Mouse (Mus musculus): Measurements from ENCODE around the gene Zfp618. TPM values are rescaled to one million over a fixed set of nuclear protein-coding genes. Genes with fewer than 3 reads are reported as not detected.

The Zfp618 gene
- polyA plus RNA-seq, 1 experiment = 0.60 TPM

DNA sequence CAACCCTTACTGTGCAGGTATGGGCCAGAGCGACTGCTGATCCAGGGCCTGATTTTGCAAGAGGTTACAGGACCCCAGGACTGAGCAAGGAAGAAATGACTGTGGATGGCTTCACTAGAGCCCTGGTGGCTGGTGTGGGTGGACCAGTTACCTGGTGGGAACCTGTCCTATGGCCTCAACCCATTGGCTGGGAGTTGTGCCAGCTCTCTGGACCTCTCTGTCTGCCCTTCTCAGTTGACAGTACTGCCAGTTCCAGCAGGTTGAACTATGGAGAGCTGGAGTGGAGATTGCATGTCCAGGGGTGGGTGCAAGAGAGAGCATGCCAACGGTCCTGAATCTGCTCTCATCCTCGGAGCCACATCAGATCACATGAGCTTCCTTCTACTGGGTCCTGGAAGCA, 60.9 kb downstream of the Zfp618 start:
- H3K27me3 ChIP-seq (ENCODE audit: control insufficient read depth, insufficient read depth, low read length) = no peaks in the 10 kb centered on the region
- H3K4me3 ChIP-seq (ENCODE audit: low read depth, low read length) = no peak overlapping the region
- H3K27ac ChIP-seq (ENCODE audit: insufficient read depth, low read depth, low read length) = no peak overlapping the region
- 79% methylated on average over 3 of the region's 3 CpGs for WGBS
- TF ChIP-seq CTCF (IDR thresholded peaks at IDR 0.05; ENCODE audit: extremely low read depth, insufficient read length, insufficient replicate concordance, low read depth, low read length) = no peak
- H3K36me3 ChIP-seq (ENCODE audit: control insufficient read depth, insufficient read depth, low read length) = no peaks in the 10 kb centered on the region
- H3K4me1 ChIP-seq (ENCODE audit: control insufficient read depth, insufficient read depth, insufficient read length, low read length) = peaks cover 3% of the 10 kb centered on the region; the same call in 1 of the 2 replicates

DNA sequence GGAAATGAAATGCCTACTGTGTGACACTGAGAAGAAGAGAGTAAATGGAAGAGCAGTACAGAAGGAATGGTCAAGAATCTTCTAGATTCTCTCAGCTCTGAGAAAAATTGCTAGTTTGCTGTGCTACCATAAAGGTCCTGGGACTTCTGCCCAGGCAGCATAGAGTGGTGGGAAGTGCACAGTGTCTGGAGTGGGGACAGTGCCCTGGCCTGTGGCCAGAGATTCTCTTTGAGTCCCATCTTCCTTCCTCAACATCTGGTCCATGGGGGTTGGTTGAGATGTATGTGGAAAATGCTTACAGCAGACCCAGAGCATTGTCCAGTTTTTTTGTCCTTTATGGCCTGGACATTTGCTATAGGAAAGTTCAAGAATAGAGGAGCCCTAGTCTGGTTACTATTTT, 62.1 kb downstream of the Zfp618 start:
- peaks cover 3% of the 10 kb centered on the region; the same call in 1 of the 2 replicates for H3K4me1 ChIP-seq (ENCODE audit: control insufficient read depth, insufficient read depth, insufficient read length, low read length)
- no peak for TF ChIP-seq POLR2A (IDR thresholded peaks at IDR 0.05; ENCODE audit: low read depth, low read length)
- no peak for TF ChIP-seq CTCF (IDR thresholded peaks at IDR 0.05; ENCODE audit: extremely low read depth, insufficient read length, insufficient replicate concordance, low read depth, low read length)
- no peaks in the 10 kb centered on the region for H3K36me3 ChIP-seq (ENCODE audit: control insufficient read depth, insufficient read depth, low read length)
- H3K27ac ChIP-seq (ENCODE audit: insufficient read depth, low read depth, low read length) = no peak overlapping the region
- no peaks in the 10 kb centered on the region for H3K27me3 ChIP-seq (ENCODE audit: control insufficient read depth, insufficient read depth, low read length)
- H3K4me3 ChIP-seq (ENCODE audit: low read depth, low read length) = no peak overlapping the region

DNA sequence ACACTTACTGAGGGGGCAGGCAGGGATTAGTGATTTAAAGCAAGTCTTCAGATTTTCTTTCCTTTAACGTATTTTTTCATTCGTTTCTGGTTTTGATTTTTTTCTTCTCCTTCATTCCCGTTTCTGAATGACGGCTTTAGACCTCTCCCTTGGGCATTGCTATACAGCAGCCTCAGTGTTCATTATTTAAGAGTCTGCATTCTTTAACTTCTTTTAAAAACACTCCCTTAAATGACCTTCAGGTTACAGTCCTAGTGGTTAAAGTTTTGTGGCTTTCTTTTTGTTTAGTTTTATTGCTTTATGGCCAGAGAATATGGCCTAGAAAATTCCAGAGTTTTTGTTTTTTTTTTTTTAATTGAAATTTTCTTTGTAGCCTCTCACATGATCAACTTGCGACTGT, 64.8 kb downstream of the Zfp618 start:
- TF ChIP-seq POLR2A (IDR thresholded peaks at IDR 0.05; ENCODE audit: low read depth, low read length) = no peak
- TF ChIP-seq CTCF (IDR thresholded peaks at IDR 0.05; ENCODE audit: extremely low read depth, insufficient read length, insufficient replicate concordance, low read depth, low read length) = no peak
- no peaks in the 10 kb centered on the region for H3K36me3 ChIP-seq (ENCODE audit: control insufficient read depth, insufficient read depth, low read length)
- no peak overlapping the region for H3K4me3 ChIP-seq (ENCODE audit: low read depth, low read length)
- no peaks in the 10 kb centered on the region for H3K27me3 ChIP-seq (ENCODE audit: control insufficient read depth, insufficient read depth, low read length)
- peaks cover 9% of the 10 kb centered on the region; the same call in 1 of the 2 replicates for H3K4me1 ChIP-seq (ENCODE audit: control insufficient read depth, insufficient read depth, insufficient read length, low read length)
- WGBS = 33% methylated on average over 5 of the region's 5 CpGs
- no peak overlapping the region for H3K27ac ChIP-seq (ENCODE audit: insufficient read depth, low read depth, low read length)

DNA sequence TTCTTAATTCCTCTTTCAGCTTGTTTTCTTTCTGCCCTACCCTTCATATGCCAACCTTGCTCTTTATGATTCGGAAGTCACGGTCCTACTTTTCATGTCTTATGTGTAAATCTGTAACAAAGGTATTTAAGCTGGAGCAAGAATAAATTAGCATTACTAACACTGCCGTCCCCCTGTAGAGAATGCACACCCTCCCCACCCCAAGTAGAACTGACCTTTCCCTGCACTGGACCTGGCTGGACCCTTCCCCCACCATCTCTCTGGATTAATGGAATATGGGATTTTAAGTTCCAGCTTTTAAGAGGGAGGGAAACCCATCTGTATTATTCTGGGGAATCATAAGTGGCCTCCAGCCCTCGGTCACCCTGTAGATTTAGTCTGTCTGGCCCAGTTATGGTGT, 65.9 kb downstream of the Zfp618 start:
- TF ChIP-seq CTCF (IDR thresholded peaks at IDR 0.05; ENCODE audit: extremely low read depth, insufficient read length, insufficient replicate concordance, low read depth, low read length) = no peak
- TF ChIP-seq POLR2A (IDR thresholded peaks at IDR 0.05; ENCODE audit: low read depth, low read length) = no peak
- Histone ChIP-seq H3K4me3 (ENCODE audit: low read depth, low read length) (no peak overlapping the region), H3K27me3 (ENCODE audit: control insufficient read depth, insufficient read depth, low read length) (no peaks in the 10 kb centered on the region), H3K27ac (ENCODE audit: insufficient read depth, low read depth, low read length) (no peak overlapping the region), H3K36me3 (ENCODE audit: control insufficient read depth, insufficient read depth, low read length) (no peaks in the 10 kb centered on the region), H3K4me1 (ENCODE audit: control insufficient read depth, insufficient read depth, insufficient read length, low read length) (peaks cover 9% of the 10 kb centered on the region; the same call in 1 of the 2 replicates)
- WGBS = 91% methylated on average over 4 of the region's 4 CpGs

DNA sequence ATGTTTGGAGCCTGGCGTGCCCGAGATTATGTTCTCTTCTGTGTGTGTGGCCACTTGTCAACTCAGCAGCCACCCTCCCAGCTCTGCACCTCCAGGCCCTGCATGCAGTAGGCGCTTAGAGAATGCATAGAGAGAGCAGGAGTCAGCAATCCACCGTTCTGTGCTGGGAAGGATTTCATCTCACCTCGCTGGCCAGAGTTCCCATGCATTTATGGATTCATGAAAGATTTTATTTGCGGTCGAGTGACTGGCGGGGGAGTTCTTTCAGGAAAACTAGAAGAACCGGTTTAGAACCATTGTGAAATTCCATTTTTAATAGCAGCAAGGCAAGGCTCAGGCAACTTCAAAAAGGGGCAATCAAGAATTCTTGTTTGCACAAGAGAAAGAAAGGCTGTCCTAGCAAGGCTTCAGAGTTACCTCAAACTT, 67.2 kb downstream of the Zfp618 start:
- H3K27ac ChIP-seq (ENCODE audit: insufficient read depth, low read depth, low read length) = no peak overlapping the region; the same call in 1 of the 2 replicates
- TF ChIP-seq CTCF (IDR thresholded peaks at IDR 0.05; ENCODE audit: extremely low read depth, insufficient read length, insufficient replicate concordance, low read depth, low read length) = no peak
- 21% methylated on average over 9 of the region's 9 CpGs for WGBS

DNA sequence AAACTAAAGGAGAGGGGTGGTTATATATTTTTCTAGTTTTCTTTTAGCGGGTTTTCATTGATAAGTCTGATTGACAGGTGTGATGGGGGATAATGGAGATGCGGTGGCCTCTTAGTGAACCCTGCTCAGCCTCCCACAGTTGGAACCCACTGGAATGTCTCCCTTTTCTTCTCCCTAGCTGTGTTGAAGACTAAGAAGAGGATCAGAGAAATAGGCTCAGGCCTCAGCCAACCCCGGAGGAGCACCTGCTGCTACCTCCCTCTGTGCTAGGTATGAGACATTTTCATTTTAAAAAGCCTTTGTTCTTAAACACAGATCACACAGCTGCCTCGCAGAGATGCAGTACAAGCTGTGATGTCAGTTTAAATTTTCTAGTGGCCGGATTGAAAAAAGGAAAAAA, 68.4 kb downstream of the Zfp618 start:
- Histone ChIP-seq H3K27me3 (ENCODE audit: control insufficient read depth, insufficient read depth, low read length) (no peaks in the 10 kb centered on the region), H3K27ac (ENCODE audit: insufficient read depth, low read depth, low read length) (no peak overlapping the region), H3K4me3 (ENCODE audit: low read depth, low read length) (no peak overlapping the region), H3K4me1 (ENCODE audit: control insufficient read depth, insufficient read depth, insufficient read length, low read length) (peaks cover 15% of the 10 kb centered on the region; the same call in 1 of the 2 replicates), H3K36me3 (ENCODE audit: control insufficient read depth, insufficient read depth, low read length) (no peaks in the 10 kb centered on the region)
- TF ChIP-seq CTCF (IDR thresholded peaks at IDR 0.05; ENCODE audit: extremely low read depth, insufficient read length, insufficient replicate concordance, low read depth, low read length) (no peak), POLR2A (IDR thresholded peaks at IDR 0.05; ENCODE audit: low read depth, low read length) (no peak)
- 55% methylated on average over 5 of the region's 5 CpGs for WGBS

More for the DNA sequence above, 67.2 kb downstream of the Zfp618 start:
- H3K4me1 ChIP-seq (ENCODE audit: control insufficient read depth, insufficient read depth, insufficient read length, low read length) = peaks cover 11% of the 10 kb centered on the region; the same call in 1 of the 2 replicates
- H3K36me3 ChIP-seq (ENCODE audit: control insufficient read depth, insufficient read depth, low read length) = no peaks in the 10 kb centered on the region
- H3K4me3 ChIP-seq (ENCODE audit: low read depth, low read length) = no peak overlapping the region
- H3K27me3 ChIP-seq (ENCODE audit: control insufficient read depth, insufficient read depth, low read length) = no peaks in the 10 kb centered on the region

DNA sequence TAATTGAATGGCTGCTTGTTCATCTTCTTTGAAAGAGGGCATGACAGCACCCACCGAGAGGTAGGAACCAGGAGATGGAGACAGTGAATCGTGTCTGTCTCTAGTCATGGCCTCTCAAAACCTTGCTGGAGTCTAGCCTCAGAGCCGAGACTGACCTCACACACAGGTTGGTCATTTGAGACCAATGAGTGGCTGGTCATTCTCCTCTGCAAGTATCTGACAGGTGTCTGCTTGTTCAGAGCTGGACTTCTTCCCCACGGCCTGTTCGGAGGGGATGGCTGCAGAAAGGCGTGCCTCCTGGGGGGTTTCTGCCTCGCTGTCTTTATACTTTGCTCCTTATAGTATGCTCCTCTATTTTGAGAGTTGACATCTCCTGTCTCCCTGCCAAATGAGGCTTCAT, 70.6 kb downstream of the Zfp618 start:
- TF ChIP-seq CTCF (IDR thresholded peaks at IDR 0.05; ENCODE audit: extremely low read depth, insufficient read length, insufficient replicate concordance, low read depth, low read length) (no peak), POLR2A (IDR thresholded peaks at IDR 0.05; ENCODE audit: low read depth, low read length) (no peak)
- no peaks in the 10 kb centered on the region for H3K27me3 ChIP-seq (ENCODE audit: control insufficient read depth, insufficient read depth, low read length)
- 89% methylated on average over 7 of the region's 7 CpGs for WGBS
- no peak overlapping the region for H3K27ac ChIP-seq (ENCODE audit: insufficient read depth, low read depth, low read length)
- H3K36me3 ChIP-seq (ENCODE audit: control insufficient read depth, insufficient read depth, low read length) = no peaks in the 10 kb centered on the region
- peaks cover 15% of the 10 kb centered on the region; the same call in 1 of the 2 replicates for H3K4me1 ChIP-seq (ENCODE audit: control insufficient read depth, insufficient read depth, insufficient read length, low read length)
- H3K4me3 ChIP-seq (ENCODE audit: low read depth, low read length) = no peak overlapping the region

DNA sequence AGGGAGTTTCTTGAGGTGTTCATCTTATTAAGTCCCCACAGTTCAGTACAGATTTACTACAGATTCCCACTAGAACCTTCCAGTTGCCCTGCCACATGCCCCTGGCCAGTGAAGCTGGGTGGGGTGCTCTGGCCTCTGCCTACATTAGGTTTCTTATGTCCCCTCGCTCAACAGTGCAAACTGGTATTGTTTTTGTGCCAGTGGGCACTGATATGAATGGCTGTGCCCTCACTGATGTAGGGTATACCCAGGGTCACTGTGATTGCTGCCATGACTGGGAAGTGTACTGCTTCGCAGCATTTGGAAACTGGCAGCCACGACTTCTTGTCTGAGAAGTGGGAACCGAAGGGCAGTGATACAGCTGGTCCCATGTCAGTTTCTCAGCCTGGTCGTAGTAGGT, 71.4 kb downstream of the Zfp618 start:
- no peaks in the 10 kb centered on the region for H3K27me3 ChIP-seq (ENCODE audit: control insufficient read depth, insufficient read depth, low read length)
- no peaks in the 10 kb centered on the region for H3K36me3 ChIP-seq (ENCODE audit: control insufficient read depth, insufficient read depth, low read length)
- WGBS = 79% methylated on average over 5 of the region's 5 CpGs
- no peak overlapping the region for H3K27ac ChIP-seq (ENCODE audit: insufficient read depth, low read depth, low read length)
- peaks cover 15% of the 10 kb centered on the region; the same call in 1 of the 2 replicates for H3K4me1 ChIP-seq (ENCODE audit: control insufficient read depth, insufficient read depth, insufficient read length, low read length)
- TF ChIP-seq POLR2A (IDR thresholded peaks at IDR 0.05; ENCODE audit: low read depth, low read length) (no peak), CTCF (IDR thresholded peaks at IDR 0.05; ENCODE audit: extremely low read depth, insufficient read length, insufficient replicate concordance, low read depth, low read length) (no peak)
- H3K4me3 ChIP-seq (ENCODE audit: low read depth, low read length) = no peak overlapping the region

Data from small intestine, adult 2 months (tissue).